Mouse (Mus musculus): Measurements from ENCODE around the gene Ifitm1. TPM values are rescaled to one million over a fixed set of nuclear protein-coding genes. Genes with fewer than 3 reads are reported as not detected.

Gene Ifitm1
- polyA plus RNA-seq (2012; rRNA removed): 34.2 and 35.7 TPM in 2 replicates
- polyA plus RNA-seq (2014; fragmentation: Nextera tagmentation; extraction: Ambion mirVana): 20.2 and 30.9 TPM in 2 replicates

DNA sequence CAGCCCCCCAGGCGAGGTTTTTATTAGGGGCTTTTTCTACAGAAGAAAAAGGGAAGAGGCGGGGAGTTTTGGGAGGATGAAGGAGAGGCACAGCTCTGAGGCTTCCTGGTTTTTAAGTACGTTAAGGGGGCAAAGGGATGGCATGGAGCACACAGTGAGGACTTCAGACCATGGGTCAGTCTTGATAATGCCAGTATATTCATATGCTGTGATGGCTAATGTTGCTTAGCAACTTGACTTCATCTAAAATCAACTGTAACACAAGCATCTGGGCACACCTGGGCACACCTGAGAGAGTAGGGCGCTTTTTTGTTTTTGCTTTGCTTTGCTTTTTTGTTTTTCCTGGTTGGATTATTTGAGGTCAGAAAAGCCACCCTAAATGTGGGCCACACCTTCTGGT is at the start of gene Ifitm1:
Gene Ifitm1 (plus strand): TSS at position 301 of the 400 bp plus-strand sequence.
- 54% methylated on average over 4 of the region's 4 CpGs for WGBS (ENCODE audit: insufficient replicate concordance)
- DNase-seq (ENCODE audit: low read depth in 3 of 3, low spot score in 3 of 3) (no peak), ATAC-seq (ENCODE audit: insufficient read depth) (no peak)
- peaks cover 0 to 22% of the 10 kb centered on the region in 2 experiments; a peak in 2 of 4 replicates for H3K4me1 ChIP-seq (replicated peaks; ENCODE audit: control insufficient read depth in 2 of 2, insufficient read depth in 2 of 2, low read length in 1 of 2)
- H3K27me3 ChIP-seq (ENCODE audit: control insufficient read depth, insufficient read depth, low read length): no peaks in the 10 kb centered on the region
- H3K4me2 ChIP-seq (ENCODE audit: low read depth): no peak within 1 kb of the TSS
- no peak within 1 kb of the TSS for H3K27ac ChIP-seq
- no peak within 1 kb of the TSS for H3K4me3 ChIP-seq (ENCODE audit: insufficient read depth in 1 of 2, low read depth in 2 of 2, low read length in 2 of 2)
- TF ChIP-seq CTCF (IDR thresholded peaks at IDR 0.05; ENCODE audit: low read depth) (no peak), EP300 (IDR thresholded peaks at IDR 0.05; ENCODE audit: low read depth) (no peak)
- no peaks in the 10 kb centered on the region for H3K9me3 ChIP-seq (ENCODE audit: control insufficient read depth, low read length)
- H3K9ac ChIP-seq (replicated peaks): no peak within 1 kb of the TSS
- H3K36me3 ChIP-seq (replicated peaks; ENCODE audit: control insufficient read depth, insufficient read depth, low read depth): no peaks in the 10 kb centered on the region

DNA sequence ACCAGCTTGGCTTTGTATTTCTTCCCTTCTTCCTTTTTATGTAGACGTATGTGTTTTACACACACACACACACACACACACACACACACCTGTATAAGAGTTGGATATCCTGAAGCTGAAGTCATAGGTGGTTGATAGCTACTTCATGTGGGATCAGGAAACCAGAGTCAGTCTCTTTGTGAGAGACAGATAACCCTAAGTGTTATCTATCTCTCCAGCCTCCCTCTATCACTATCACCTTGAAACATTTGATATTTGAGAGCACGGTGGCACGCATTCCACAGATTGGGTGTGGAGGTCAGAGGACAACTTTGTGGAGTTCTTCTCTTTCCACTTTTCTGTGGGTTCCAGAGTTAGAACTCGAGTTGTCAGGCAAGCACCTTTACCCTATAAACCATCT is 47.1 kb upstream of the Ifitm1 start:
- WGBS (ENCODE audit: insufficient replicate concordance): 20% methylated on average over 4 of the region's 4 CpGs
- ATAC-seq (ENCODE audit: insufficient read depth) (no peak), DNase-seq (ENCODE audit: low read depth in 3 of 3, low spot score in 3 of 3) (no peak)
- Histone ChIP-seq H3K27me3 (ENCODE audit: control insufficient read depth, insufficient read depth, low read length) (peaks cover 40% of the 10 kb centered on the region), H3K4me3 (ENCODE audit: insufficient read depth in 1 of 2, low read depth in 2 of 2, low read length in 2 of 2) (no peak overlapping the region), H3K9ac (replicated peaks) (no peak overlapping the region), H3K4me2 (ENCODE audit: low read depth) (no peak overlapping the region), H3K36me3 (replicated peaks; ENCODE audit: control insufficient read depth, insufficient read depth, low read depth) (no peaks in the 10 kb centered on the region), H3K9me3 (ENCODE audit: control insufficient read depth, low read length) (no peaks in the 10 kb centered on the region), H3K4me1 (replicated peaks; ENCODE audit: control insufficient read depth in 2 of 2, insufficient read depth in 2 of 2, low read length in 1 of 2) (peaks cover 0 to 3% of the 10 kb centered on the region in 2 experiments; a peak in 2 of 4 replicates), H3K27ac (no peak overlapping the region)
- TF ChIP-seq CTCF (IDR thresholded peaks at IDR 0.05; ENCODE audit: low read depth): no peak
- TF ChIP-seq EP300 (IDR thresholded peaks at IDR 0.05; ENCODE audit: low read depth): no peak

GRCm38 (mm10) chr7:140920418-140921029 is 46.5 kb upstream of the Ifitm1 start, which contains the start of gene Nlrp6:
Nlrp6 (plus strand) TSS chr7:140920902.
- no peak within 1 kb of the TSS for H3K4me2 ChIP-seq (ENCODE audit: low read depth)
- no peaks in the 10 kb centered on the region for H3K36me3 ChIP-seq (replicated peaks; ENCODE audit: control insufficient read depth, insufficient read depth, low read depth)
- H3K27ac ChIP-seq: no peak within 1 kb of the TSS
- H3K9me3 ChIP-seq (ENCODE audit: control insufficient read depth, low read length): no peaks in the 10 kb centered on the region
- H3K4me1 ChIP-seq (replicated peaks; ENCODE audit: control insufficient read depth in 2 of 2, insufficient read depth in 2 of 2, low read length in 1 of 2): peaks cover 0 to 3% of the 10 kb centered on the region in 2 experiments; a peak in 2 of 4 replicates
- no peak within 1 kb of the TSS for H3K9ac ChIP-seq (replicated peaks)
- DNase-seq (ENCODE audit: low read depth in 3 of 3, low spot score in 3 of 3) (no peak), ATAC-seq (ENCODE audit: insufficient read depth) (no peak)
- peaks cover 40% of the 10 kb centered on the region for H3K27me3 ChIP-seq (ENCODE audit: control insufficient read depth, insufficient read depth, low read length)
- 45% methylated on average over 8 of the region's 8 CpGs for WGBS (ENCODE audit: insufficient replicate concordance)
- H3K4me3 ChIP-seq (ENCODE audit: insufficient read depth in 1 of 2, low read depth in 2 of 2, low read length in 2 of 2): no peak within 1 kb of the TSS
- TF ChIP-seq EP300 (IDR thresholded peaks at IDR 0.05; ENCODE audit: low read depth): no peak
- no peak for TF ChIP-seq CTCF (IDR thresholded peaks at IDR 0.05; ENCODE audit: low read depth)

DNA sequence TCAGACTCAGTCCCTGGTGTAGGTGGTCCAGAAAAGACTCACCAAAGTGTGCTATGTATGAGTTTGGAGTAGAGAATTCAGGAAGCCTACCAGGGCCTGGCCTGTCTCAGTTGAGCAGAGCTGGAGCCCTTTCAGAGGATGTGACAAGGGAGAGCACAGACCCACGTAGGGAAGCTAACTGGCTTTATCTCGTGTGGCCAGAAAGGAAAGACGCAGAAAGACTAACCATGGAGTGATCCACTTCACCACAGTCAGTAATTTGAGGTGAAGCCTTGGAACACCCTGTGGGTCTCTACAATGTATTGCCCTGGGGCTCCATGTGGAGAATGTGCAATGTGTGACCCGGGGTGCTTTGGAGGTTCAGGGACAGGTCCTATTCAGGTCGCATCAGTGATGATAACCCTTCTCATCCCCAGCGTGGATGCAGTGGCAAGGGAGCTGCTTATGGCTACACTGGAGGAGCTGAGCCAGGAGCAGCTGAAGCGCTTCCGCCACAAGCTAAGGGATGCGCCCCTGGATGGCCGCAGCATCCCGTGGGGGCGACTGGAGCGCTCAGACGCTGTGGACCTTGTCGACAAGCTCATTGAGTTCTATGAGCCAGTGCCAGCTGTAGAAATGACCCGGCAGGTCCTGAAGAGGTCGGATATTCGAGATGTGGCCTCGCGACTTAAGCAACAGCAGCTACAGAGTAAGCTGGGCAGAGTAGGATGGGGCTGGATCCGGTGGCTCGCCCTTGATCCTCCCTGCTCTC is 45.6 kb upstream of the Ifitm1 start:
- Histone ChIP-seq H3K27ac (no peak overlapping the region), H3K9me3 (ENCODE audit: control insufficient read depth, low read length) (no peaks in the 10 kb centered on the region), H3K27me3 (ENCODE audit: control insufficient read depth, insufficient read depth, low read length) (peaks cover 40% of the 10 kb centered on the region), H3K9ac (replicated peaks) (no peak overlapping the region), H3K4me2 (ENCODE audit: low read depth) (no peak overlapping the region), H3K36me3 (replicated peaks; ENCODE audit: control insufficient read depth, insufficient read depth, low read depth) (no peaks in the 10 kb centered on the region), H3K4me1 (replicated peaks; ENCODE audit: control insufficient read depth in 2 of 2, insufficient read depth in 2 of 2, low read length in 1 of 2) (peaks cover 0 to 3% of the 10 kb centered on the region in 2 experiments; a peak in 2 of 4 replicates), H3K4me3 (ENCODE audit: insufficient read depth in 1 of 2, low read depth in 2 of 2, low read length in 2 of 2) (no peak overlapping the region)
- no peak for DNase-seq (ENCODE audit: low read depth in 3 of 3, low spot score in 3 of 3)
- no peak for TF ChIP-seq EP300 (IDR thresholded peaks at IDR 0.05; ENCODE audit: low read depth)
- TF ChIP-seq CTCF (IDR thresholded peaks at IDR 0.05; ENCODE audit: low read depth): no peak
- ATAC-seq (ENCODE audit: insufficient read depth): no peak
- WGBS (ENCODE audit: insufficient replicate concordance): 30% methylated on average over 22 of the region's 22 CpGs

Measured in liver, embryonic 14.5 days (tissue).